Mouse (Mus musculus) thymus, adult 18-20 months (tissue): ENCODE data around the gene Yap1.

Experiments
- DNase-seq, 2 experiments: peaks; one replicate each; pipeline ENCODE4 v3.0.0; 2022; ENCODE audit warnings: mixed read lengths in 2 of 2

Yap1 gene

DNA sequence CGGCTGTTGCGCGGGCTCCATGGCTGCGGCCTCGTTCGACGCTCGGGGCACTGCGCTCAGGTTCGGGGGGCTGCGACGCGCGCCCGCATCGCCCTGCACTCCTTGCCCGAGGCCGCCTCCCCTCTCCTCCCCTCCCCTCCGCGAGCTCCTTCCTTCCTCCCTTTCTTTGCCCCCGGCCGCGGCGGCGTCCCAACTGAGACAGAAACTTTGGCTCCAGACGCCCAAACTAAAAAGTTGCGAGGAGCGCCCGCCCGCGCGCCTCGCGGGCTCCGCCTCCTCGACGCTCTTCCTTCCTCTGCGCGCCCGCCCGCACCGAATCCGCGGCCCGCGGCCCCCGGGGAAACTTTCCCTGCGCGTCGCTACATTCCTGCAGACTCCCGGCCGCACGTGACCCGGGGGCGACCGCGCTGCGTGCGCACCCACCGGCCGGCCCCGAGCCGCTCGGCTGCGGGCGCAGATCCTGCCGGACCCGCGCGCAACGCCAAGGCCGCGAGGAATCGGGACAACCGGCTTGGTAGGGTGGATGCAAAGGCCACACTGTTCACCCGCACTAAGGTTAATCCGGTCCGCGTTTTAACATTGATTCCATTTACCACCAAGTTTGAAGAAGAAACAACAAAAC is at the start of gene Yap1:
TSS of gene Yap1 (minus strand) at position 227 of the 622 bp plus-strand sequence.
- peak; percentile 20 to 38 for DNase-seq

DNA sequence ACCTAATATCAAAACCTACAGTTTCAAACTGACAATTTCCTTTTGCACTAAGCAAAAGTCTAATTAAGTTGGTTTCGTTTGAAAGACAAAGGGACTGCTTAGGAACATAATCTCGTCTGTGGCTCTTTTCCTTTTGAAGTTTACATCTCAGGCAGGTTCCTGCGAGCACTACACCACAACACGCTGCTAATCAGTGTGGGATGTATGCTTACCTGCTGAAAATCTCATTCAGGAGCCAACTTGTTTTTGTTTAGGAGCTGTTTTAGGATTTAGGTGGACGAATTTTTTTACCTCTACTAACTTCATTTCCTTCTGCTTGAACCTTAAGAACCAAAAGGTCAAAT is 38.6 kb upstream of the Yap1 start:
- no peak for DNase-seq

DNA sequence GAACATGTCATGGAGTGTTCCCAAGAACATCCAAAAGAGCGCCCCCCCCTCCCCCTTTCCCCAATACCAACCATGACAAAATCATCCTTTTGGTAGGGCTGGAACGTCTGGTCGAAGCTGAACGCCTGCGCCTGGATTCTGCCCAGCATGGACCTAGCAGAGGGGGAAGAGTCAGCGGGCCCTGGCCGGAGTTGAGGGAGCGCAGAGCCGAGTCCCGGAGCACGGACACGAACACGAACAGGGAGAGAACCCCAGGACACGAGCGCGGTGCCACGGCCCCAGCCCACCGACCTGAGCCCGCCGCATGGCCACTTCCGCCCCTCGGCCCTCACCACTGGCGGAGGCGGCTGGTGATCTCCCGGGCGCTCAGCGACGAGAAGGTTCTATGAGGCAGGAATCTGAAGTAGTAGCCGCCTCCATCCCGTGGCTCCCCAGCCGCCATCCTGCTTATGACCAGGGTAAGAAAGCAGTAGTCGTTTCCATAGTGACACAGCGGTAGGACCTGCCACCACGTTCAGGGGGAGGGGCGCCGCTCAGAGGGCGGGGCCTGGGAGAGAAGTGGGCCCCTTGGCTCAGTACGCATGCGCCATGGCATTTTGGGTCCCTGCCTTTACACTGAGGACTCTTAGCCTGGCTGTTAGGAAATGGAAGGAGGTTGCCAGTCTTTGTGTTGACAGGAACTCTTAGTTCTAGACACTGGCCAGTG is 38.1 kb upstream of the Yap1 start, which contains the start of gene Cfap300:
TSS of gene Cfap300 (minus strand) at position 486 of the 706 bp plus-strand sequence.
- DNase-seq = peak; percentile 87 to 91

DNA sequence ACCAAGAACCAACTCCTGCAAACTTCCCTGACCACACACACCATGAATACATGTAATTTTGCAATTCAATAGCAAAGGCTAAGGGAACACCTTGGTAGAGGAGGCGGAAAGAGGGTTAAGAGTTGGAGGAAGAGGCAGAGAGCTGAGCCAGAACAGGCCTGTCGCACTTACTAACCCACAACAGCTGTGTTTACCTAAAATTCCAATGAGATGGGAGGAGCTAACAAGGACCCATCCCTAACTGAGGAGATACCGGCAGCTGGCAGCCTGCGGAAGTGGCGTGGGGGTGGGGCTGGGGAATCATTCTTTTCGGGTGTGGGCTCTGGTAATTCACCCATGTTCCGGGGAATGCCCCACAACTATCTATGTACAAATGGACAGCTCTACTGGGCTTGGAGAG is 31.1 kb upstream of the Yap1 start:
- DNase-seq = no peak

DNA sequence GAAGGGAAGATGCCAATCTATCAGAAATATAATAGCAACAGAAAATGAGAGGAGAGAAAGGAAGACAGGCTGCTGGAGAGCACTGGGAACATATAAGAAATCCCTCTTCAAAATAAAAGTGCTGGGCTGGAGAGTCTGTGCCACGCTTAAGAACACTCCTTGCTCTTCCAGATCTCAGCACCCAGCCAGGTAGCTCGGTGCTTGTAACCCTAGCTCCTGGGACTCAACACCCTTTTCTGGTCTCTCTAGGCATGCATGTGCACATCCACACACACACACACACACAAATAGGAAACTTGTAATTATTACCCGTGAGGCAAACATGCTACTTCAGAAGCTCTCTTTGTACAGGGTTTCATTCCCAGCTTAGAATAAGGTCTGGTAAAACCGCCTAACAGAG is 30.7 kb upstream of the Yap1 start:
- DNase-seq = no peak

DNA sequence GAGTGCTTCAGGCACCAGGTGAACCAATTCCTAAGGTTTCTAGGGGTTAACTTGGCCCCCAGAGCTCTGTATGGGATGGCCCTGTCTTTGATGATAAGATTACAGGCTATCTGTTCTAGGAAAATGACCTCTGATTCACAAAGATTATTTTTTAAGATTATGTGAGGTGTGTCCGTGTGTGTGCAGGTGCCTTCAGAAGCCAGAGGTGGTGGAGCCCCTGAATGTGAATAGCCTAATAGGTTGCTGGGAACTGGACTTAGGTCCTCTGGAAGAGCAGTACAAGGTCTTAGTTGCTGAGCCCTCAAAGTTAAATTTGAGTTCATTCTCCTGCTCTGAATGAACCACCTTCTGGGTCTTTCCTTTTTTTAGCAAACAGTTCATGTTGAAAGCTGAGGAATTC is 29.7 kb upstream of the Yap1 start:
- DNase-seq = no peak

DNA sequence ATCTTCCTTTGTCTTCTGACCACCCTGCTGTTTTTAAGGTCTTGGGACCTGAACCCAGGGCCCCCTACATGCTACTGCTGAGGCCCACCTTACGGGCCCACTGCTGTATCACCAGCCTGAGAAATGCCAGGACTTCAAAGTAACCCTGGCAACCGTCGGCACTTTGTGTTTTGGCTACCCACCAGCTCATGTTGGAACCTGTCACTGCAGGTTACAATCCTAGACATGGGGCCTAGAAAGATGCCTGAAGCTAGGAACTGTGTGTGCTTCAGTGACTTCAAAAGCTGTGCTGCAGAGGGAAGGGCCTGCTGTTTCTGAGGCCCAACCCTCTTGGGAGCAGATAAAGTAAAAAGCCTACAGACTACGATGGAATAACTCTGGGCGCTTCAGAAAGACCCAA is 28.5 kb upstream of the Yap1 start:
- DNase-seq = no peak

DNA sequence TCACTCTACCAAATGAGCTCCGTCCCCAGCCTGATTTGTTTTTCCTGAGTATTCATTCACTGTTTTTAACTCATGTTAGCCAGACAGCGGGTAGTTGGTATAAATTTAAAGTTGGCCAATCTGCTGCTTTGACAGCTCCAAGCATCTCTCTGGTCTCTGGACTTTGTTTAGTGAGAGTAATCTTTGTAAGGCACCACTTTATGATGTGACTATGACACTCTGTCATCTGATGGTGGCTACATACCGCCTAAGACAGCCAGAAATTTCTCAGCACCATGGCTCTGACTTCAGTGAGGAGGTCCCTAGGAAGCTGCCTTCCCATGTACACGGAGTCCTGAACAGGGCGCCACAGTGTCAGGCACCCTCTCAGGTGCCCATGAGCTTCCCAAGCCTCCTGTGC is 14.2 kb upstream of the Yap1 start:
- DNase-seq = no peak

DNA sequence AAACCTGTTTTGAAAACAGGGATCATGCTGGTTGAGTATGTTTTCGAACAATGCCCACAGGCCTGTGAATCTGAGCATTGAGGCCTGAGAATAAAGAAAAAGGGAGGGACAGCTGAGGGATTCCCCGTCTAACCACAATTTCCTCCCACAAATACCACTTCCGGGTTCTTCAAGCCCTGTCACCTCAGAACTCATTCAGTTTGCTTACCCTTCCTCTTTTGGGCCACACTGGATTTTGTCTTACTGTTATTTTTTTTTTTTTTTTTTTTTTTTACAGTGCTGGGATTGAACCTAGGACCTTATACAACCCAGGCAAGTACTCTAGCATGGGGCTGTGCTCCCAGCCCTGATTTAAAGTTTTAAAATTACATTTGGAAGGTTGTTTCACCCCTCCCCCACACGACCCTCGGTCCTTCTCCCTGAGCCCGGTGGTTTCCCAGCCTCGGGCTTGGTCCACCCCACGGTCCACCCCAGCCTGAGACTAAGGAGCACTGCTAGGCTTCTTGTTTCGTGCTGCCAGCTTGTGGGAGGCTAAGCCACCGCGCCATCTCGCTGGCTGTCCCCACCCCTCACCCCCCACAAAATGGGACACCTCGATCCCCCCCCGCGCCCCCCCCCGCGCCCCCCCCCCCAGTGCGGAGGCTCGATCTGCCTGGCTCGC is 13.0 kb upstream of the Yap1 start:
- DNase-seq = peak; percentile 8 to 31

DNA sequence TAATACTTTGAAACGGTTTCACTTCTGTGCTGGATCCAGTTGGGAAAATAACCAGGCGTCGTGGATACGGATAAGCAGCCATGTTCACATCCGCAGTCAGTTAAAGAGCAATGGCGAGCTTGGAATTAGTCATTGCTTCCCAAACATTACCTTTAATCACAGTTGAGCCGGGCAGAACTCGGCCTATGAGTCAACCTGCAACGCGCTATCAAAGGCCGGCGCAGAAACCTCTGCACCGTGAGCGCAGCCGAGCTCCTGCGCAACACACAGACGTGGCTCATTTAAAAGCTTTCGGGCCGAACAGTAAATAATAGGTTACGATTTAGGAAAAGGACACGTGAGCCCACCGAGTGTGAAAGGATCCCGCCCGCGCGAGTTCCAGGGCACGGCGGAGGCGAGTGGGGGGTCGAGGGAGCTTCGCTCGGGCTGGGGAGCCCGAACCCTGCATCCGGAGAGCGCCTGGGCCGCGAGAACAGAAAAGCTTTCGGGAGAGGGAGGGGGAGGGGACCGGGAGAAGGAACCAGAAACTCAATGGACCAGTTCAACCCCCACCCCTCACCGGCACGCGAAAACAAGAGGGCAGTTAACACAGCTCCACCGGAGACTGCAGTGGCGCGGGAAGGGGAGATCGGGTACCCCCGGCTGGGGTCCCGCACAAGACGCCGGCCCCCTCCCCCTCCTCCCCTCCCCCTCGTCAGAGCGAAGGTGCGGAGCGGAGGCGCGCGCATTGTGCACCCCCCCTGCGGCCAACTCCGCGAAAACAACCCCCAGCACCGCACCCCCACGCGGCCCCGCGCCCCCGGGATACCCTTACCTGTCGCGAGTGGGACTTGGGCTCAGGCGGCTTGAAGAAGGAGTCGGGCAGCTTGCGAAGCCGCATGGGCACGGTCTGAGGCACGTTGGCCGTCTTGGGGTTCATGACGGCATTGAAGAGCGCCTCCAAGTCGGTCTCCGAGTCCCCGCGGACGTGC is 810 bp downstream of the Yap1 start:
- peak; percentile 7 for DNase-seq

DNA sequence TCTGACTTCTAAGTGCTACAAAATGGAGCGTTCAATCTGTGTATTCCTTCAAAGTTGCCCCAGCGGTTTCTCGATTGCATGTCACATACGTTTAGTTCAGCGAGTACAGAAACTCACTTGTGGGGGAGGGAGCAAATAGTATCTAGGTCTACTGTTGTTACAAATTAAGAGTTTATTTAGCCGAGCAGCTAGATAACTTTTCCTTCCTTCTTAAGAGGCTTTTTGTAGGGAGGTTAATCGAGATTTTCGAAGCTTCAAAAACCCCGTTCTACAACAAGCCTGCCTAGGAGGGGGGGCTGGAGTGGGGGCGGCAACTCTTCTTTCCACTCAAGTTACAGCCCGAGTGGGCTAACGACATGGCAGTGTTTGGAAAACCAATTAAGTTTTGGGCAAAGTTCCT is 1.6 kb downstream of the Yap1 start:
- no peak for DNase-seq

DNA sequence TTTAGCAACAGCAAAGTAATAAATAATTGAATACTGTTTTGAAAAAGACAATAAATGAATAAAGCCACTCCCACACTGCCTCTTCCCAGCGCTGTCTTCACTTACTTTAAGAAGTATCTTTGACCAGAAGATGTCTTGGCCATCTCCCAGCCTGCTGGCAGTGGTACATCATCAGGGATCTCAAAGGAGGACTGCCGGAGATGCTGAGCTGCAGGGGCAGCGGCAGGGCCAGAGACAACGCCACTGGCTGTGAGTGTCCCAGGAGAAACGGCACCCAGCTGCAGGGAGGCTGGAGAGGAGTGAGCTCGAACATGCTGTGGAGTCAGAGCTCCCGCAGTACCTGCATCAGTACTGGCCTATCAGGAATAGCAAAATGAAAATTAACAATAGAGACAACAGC is 3.0 kb downstream of the Yap1 start:
- DNase-seq = no peak

DNA sequence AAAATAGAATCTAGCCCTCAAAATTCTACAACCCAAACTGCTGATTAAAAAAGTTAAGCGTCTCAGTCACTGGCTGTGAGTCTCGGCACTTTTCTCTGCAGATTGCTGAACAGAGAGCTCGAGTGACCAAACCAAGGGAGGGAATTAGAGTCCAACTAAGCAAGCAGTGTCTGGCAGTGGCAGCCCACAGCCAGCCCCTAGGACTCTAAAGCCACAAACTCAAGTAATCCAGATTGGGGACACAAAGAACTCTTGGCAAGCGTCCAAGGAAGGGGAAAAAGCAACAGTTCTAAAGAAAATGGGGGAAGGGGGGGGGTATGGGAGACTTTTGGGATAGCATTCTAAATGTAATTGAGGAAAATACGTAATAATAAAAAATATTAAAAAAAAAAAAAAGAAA is 10.1 kb downstream of the Yap1 start:
- DNase-seq = no peak

DNA sequence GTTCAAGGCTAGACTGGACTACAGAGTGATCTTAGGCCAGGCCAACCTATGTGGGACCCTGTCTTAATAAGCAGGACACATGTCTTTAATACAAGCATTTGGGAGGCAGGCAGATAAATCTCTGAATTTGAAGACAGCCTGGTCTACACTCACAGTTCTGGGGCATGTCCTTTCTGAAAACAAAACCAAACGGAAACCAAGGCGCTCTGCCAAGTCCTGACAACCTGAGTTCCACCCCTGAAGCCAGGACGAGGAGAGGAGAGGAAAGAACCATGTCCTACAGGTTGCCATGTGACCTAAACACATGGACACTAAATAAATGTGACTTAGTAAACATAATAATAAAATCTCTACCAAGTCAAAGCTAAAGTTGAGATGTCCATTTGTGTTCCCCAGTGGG is 11.7 kb downstream of the Yap1 start:
- DNase-seq = no peak

DNA sequence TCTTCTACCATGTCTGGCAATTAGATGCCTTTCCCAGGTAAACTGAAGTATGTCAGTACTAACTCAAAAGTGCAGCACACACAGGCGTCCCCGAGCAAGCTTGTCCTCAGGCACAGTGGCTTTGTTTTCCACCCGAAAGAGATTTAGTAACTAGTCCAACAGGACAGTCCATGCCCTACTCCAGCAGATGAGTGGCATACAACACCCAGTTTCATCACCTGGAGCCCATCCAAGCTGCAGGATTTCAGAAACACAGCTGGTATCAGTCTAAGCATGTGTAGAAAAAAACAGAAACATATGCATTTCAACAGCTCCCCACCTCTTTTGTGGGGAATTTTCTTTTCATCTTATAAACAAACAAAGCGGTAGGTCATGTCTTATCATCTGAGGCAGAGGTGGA is 13.5 kb downstream of the Yap1 start:
- DNase-seq = no peak

DNA sequence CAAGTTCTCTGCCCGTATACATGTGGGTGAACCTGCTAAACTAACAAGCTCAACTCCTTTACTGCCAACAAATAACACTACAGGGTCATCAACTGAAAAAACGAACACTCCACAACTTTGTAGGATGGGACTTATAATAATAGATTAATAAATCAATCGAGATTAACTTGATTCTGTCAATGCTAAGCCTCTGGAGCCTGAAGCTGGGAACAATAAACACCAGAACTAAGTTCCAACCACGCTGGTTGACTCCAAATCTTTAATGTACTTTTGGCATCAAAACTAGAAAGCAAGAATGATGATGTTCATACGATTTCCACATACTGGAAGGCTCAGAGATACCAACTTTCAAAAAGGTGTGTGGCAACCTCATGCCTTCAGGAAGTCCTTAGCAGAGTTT is 17.3 kb downstream of the Yap1 start:
- no peak for DNase-seq

DNA sequence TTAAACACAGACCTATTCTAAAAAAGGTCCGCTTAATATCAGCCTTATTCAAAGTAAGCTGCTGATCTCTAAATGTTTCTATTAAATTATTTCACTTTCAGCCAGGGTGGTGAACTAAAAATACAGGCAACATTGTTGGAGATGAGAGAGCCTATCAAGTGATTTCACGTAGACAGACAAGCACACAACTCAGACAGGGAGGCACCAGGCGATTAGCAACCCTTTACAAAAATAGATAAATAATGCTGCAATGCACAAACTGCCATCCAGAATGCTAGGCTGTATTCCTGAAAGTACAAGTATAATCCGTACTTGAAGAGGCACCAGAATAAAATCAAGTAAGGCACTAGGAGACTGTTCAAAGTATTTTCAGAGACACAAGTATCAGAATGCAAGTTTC is 20.1 kb downstream of the Yap1 start:
- no peak for DNase-seq

DNA sequence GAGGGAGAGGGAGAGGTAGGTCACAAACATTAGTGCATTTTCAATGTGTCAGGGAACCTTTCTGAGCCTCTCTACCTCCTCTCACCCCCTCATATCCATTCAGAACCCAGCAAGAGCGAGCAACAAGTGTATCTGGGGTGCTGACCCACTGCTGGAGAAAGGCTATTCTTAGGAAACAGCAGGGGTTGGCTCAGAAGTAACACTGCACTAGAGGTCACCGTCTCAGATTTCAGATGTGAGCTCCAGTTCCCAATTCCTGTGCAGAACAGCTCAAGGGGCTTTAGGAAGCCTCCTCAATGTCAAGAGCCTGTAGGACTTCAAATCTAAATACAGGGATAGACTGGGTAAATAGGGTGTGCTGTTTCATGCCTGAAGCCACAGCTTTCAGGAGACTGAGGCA is 20.7 kb downstream of the Yap1 start:
- no peak for DNase-seq

DNA sequence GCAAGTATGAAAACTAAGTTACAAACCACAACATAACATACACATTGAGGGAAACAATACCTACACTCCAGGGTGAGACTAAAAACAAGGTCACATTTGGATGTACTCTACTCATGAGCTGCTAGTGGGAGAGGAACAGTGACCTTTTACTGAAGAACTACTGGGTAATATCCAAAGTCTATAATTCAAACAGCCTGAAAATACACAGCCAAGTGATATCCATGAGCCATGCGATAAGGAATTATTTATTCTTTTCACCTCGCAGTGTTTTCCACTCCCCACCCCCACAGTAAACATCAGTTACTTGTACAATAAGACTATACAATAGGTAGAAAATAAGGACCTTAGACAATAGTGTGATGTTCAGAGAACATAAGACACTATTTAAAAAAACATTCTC is 24.2 kb downstream of the Yap1 start:
- DNase-seq = no peak

DNA sequence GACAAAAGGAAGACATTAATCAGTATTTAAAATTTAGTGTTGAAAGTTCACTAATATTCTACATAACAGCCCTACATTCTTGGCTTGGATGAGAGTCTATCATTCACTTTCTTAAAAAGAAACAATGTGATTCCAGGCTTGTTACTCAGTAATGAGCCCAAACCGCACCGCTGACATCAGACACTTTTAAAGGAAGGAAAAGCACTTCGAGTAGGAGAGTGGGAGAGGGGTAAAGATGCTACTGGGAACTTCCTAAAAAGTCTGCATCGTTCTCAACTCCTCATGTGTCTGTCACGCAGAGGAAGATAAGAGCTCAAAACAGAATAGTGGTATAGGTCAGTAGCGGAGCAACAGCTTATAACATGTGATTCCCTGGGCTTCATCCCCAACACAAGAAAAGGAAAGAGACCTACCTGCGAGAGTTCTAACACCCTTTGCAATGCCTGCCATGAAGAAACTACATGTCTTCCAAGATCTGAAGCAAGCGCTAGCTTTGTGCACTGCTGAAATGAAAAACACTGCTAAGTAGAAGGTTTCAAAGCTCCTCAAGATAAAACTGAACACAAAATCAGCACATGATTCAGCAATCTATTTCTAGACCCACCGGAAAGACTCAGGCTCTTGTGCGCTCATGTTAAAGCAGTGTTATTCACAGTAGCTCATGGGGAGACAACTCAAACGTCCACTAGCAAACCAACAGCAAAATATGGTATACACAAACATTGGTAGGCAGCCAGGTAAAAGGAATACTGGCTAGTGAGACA is 25.1 kb downstream of the Yap1 start:
- DNase-seq = no peak

DNA sequence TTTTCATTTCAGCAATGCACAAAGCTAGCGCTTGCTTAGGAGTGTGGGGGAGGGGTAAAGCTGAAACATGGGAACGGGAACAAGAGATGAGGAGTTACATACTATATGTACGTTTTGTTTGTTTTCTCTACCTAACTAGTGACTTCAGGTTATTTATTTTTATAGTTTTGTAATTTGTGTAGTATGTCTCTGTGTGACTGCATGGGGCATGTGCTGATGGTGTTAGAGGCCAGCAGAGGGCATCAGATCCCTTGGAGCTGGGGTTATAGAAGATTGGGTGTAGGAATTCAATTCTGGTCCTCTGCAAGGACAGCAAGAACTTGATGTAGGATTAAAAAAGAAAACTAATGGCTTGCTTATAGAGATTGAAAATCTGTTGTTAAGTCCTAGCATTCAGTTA is 25.9 kb downstream of the Yap1 start:
- no peak for DNase-seq

DNA sequence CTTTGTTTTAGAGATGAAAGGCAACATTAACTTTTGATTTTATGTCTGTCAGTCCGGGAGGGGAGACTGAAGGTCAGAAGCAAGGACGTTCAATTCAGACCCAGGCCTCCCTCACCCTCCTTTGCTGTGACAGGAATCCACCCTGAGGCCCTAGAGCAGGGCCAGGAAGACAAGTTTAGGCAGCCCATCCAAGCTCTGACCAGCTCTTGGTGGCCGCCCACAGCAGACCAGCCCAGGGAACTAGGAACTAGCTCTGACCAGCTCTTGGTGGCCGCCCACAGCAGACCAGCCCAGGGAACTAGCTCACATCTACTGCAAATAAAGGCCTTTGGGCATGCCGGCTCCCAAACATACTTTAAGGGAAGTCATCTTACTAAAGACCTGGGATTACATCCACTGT is 26.8 kb downstream of the Yap1 start:
- no peak for DNase-seq
